Mouse (Mus musculus): ENCODE measurements at regions not wholly inside any gene's neighbourhood (a gene's known extent, or its start where the extent isn't known, plus 50 kb on each side); places are given as distances from the start of the nearest gene placed in this dataset.

DNA sequence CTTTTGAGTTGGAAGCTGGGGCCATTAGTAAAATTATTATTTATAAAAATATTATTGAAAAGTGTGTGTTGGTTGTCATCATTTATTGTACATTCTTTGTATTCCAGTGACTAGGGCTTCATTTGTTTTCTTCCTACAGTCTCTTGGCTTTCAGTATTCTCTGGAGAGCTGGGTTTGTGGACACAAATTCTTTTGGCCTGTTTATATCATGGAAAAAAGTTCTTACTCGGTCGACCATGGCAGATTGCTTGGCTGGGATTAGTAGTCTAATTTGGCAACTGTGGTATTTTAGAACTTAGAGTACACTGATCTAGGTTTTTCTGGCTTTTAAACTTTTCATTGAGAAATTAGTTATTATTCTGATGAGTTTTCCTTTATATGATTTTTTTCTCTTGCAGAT, 183.6 kb downstream of the 1700064H15Rik start:
- TF ChIP-seq CTCF (IDR thresholded peaks at IDR 0.05; ENCODE audit: borderline replicate concordance, insufficient read depth, low read depth, low read length) (no peak), POLR2A (IDR thresholded peaks at IDR 0.05; ENCODE audit: borderline replicate concordance, insufficient read depth, low read length) (no peak)
